Mouse (Mus musculus): ENCODE measurements at regions not wholly inside any gene's neighbourhood (a gene's known extent, or its start where the extent isn't known, plus 50 kb on each side); places are given as distances from the start of the nearest gene placed in this dataset.

DNA sequence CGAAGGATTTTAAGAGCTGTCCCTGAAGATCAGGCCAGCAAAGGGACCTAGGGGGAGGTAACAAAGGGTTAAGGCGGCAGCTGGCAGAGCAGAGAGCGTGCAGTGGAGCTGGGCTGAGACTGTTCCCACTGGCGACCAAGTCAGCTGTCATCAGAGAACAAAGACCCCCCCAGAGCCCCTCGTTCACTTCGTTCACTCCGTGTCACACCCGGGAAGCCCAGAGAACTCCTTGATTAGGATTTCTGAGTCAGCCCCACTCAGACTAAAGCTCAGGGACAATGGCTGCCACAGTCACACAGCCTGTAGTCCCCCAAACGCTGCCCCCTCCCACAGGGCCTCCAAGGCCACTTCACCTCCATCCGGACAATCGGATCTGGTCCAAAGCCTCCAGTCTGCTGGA, 78.8 kb downstream of the Sox9 start:
- TF ChIP-seq CTCF (IDR thresholded peaks at IDR 0.05; ENCODE audit: low read depth, low read length) (no peak), POLR2A (IDR thresholded peaks at IDR 0.05; ENCODE audit: extremely low read depth, insufficient read depth, low read length) (no peak)
